Mouse (Mus musculus): ENCODE data around the gene Stum. TPM values are rescaled to one million over a fixed set of nuclear protein-coding genes. Genes with fewer than 3 reads are reported as not detected.
A peak's percentile ranks its signal among the peaks of the same experiment; 100 is the strongest.

Gene Stum
- total RNA-seq, 2 experiments from 2014 or later: 0.18 to 0.42 TPM

- DNase-seq: no peak
- intact Hi-C loops (cut with DNase I): no loop called here
These were observed 16.9 kb upstream of the Stum start for GRCm38 (mm10) chr1:180500218-180500617.

DNA sequence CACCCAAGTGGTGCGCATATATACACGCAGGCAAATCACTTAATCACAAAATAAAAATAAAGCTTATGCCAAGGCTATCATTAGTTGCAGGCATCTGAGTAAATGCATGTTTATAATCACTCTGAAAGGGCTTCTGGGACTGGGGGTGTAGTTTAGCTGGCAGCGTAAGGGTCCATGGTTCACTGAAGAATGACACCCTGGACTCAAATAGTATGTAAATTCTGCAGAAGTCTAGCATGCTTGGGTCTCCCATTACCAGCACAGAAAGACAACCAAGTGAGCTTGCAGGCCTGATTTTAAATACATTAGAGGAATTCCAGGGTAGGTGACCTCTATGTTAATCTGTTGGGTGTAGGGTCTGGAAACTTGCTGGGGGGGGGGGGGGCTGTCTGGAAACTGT is 16.5 kb upstream of the Stum start:
- intact Hi-C loops (cut with DNase I): no loop called here
- no peak for DNase-seq

DNA sequence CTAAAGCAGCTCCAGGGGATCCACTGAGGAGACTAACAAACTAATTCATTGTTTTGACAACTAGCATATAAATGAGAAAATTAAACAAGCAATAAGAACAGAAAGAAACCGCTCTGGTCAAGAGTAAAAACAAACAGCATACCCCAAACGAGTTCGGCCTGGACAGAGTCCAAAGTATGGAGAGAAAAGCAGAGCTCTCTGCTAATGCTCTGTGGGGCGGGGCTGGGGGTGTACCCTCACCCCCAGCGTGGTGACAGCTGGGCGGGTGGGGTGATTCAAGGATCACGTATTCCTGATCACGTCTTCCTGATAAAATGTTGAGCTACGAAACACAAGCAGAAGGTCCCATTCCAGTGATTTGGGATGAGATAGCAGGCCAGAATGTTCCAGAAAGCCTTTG is 9.5 kb upstream of the Stum start:
- no peak for DNase-seq
- intact Hi-C loops (cut with DNase I): loop anchor here (1.0 kb wide), 1 partner anchor 39 kb away; no protein-coding TSS in a partner anchor

- intact Hi-C loops (cut with DNase I): loop anchor here (2.0 kb wide), 1 partner anchor 63 kb away; no protein-coding TSS in a partner anchor
These were observed 2.0 kb upstream of the Stum start for GRCm38 (mm10) chr1:180485346-180485745.

DNA sequence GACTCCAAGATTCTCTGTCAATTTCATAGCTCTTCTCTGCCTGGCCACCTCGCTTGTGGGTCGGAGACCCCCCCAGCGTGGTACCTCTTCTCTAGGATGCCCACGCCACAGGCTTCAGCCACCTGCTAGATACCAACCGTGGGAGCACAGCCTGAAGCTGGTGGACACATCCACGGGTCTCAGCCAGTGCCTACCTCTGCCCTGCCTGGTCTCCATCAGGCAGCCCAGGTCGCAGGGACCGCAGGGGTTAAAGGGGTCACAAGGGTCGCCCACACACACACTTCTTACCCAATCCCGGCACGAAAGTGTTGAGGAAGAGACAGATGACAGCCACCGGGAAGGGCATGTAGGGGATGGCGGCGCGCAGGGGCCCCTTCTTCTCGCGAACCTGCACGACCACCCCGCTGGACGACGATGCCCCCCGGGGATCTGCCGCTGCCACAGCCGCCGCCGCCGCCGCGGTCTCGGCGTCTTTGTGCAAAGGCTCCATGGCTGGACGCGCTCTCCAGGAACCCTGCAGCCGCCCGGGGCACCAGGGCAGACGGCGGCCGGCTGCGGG is 385 bp downstream of the Stum start:
- intact Hi-C loops (cut with DNase I): no loop called here
- no peak for DNase-seq

More at GRCm38 (mm10) chr1:180485346-180485745, 2.0 kb upstream of the Stum start:
- no peak for DNase-seq

DNA sequence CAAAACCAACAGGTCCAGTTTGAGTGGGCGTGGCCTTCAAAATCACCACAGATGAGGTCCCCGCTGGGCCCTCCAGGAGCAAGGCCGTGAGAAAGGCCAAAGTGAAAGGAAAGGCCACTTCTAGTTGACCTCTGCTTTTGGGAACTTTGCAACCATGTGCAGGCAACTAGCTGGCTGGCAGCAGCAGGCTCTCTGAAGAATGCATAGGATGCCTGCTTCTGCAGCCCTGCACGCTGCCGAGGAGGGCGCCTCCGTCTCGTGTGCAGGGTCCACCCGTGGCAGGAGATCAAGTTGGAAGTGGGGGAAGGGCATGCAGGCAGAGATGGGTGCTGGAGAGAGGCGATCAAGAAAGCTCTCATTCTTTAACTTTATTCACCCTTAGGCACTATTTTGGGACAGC is 1.3 kb downstream of the Stum start:
- intact Hi-C loops (cut with DNase I): no loop called here
- DNase-seq: no peak

DNA sequence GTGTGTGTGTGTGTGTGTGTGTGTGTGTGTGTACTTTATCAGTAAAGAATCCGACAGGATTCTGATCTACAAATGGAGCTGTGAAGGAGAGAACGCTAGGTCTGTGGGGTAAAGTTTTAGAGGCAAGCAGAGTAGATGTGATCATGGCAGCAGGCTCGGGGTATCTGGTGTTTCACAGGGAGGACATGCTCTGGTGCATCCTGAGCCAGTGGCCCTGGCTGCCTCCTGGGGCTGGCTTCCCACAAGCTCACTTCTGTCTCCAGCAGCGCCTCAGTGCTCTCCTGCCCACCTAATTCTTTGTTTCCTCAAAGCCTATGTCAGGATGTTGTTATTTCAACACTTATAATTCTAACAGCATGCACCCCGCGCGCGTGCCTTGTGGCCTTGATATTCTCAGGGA is 2.0 kb downstream of the Stum start:
- intact Hi-C loops (cut with DNase I): no loop called here
- DNase-seq: no peak

DNA sequence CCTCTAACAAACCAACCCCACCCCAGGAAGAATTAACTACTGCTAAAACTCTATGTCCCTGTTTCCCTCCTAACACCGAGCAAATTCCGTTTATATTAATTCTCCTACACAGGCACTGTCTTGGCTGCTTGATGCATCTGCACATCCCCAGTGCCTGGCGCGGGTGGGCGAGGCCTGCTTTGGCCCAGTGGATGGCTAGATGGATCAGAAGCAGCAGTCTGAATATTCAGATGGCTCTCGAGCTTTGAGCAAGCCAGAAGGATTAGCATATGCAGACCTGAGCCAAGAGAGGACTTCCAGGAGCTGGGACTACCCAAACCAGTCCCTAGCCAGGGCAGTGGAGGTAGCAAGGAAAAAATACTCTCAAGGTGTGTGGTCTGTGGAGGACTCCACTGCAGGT is 3.0 kb downstream of the Stum start:
- intact Hi-C loops (cut with DNase I): no loop called here
- no peak for DNase-seq

- intact Hi-C loops (cut with DNase I): no loop called here
These were observed 9.7 kb downstream of the Stum start for GRCm38 (mm10) chr1:180473566-180473965.

GRCm38 (mm10) chr1:180468004-180468403 is 15.3 kb downstream of the Stum start:
- DNase-seq: no peak
- intact Hi-C loops (cut with DNase I): no loop called here

More at GRCm38 (mm10) chr1:180473566-180473965, 9.7 kb downstream of the Stum start:
- no peak for DNase-seq

GRCm38 (mm10) chr1:180465620-180466019 is 17.7 kb downstream of the Stum start:
- no peak for DNase-seq
- intact Hi-C loops (cut with DNase I): no loop called here

- DNase-seq: no peak
- intact Hi-C loops (cut with DNase I): no loop called here
These were observed 18.9 kb downstream of the Stum start for GRCm38 (mm10) chr1:180464357-180464756.

- no peak for DNase-seq
- intact Hi-C loops (cut with DNase I): no loop called here
These were observed 20.3 kb downstream of the Stum start for GRCm38 (mm10) chr1:180462983-180463475.

DNA sequence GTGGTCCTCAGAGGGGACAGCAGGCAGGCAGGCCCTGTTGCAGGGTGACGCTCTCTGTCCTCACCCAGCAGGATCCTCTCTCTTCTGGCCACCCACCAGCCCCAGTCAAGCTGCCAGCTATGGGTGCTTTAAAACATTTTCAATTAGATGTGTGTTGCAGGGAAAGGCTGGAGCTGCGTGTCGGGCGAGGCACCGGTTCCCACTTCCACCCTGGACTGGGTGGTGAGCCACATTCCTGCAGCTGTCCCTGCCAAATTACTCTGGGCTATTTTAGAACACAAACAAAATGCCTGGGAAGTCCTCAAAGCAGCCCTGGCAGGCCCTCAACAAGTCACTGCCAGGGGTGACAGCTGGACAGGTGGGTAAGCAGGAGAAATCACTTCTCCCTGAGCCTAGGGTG is 20.9 kb downstream of the Stum start:
- peak; percentile 31 to 34 for DNase-seq
- intact Hi-C loops (cut with DNase I): no loop called here

GRCm38 (mm10) chr1:180460721-180461120 is 22.6 kb downstream of the Stum start:
- intact Hi-C loops (cut with DNase I): no loop called here
- no peak for DNase-seq

- no peak for DNase-seq
- intact Hi-C loops (cut with DNase I): no loop called here
These were observed 24.6 kb downstream of the Stum start for GRCm38 (mm10) chr1:180458680-180459079.

DNA sequence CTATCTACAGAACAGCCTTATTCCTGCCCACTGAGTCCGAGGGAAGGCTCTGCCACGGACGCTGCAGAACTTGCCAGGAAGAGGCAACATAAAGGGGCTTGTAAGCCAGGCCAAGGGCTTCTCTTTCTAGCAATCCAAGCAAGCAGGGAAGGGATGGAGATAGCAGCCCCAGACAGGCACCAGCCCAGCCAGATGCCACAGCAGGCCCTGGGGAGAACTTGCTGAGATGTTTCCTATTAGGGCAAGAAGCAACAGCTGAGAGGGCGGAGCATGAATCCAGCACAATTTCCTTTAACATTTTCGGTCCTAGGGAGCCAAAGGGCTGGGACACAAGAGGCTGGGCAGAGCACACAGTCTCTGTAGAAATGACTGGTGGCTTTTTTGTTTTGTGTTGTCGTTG is 25.0 kb downstream of the Stum start:
- DNase-seq: no peak
- intact Hi-C loops (cut with DNase I): no loop called here

GRCm38 (mm10) chr1:180449641-180450040 is 33.7 kb downstream of the Stum start:
- DNase-seq: no peak
- intact Hi-C loops (cut with DNase I): no loop called here

GRCm38 (mm10) chr1:180444411-180444810 is 38.9 kb downstream of the Stum start:
- no peak for DNase-seq
- intact Hi-C loops (cut with DNase I): no loop called here

- DNase-seq: no peak
- intact Hi-C loops (cut with DNase I): no loop called here
These were observed 43.8 kb downstream of the Stum start for GRCm38 (mm10) chr1:180439496-180439895.

DNA sequence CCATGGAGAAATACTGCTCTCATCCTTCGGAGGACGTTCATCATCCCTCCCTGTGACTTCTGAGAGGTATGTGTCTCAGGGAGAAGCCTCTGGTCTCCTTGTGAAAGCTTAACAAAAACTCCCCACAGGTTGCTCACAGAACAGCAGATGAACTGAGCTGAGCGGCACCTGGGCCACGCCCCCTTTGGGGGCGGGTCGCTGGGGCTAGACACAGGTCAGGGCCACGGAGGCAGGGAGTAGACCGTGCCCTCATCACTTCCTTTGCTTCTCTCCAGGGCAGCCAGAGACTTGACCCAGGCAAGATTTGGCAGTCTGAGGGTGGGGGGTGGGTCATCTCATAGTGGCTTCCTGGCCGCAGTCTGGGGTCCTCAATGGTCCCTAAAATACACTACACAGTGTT is 48.4 kb downstream of the Stum start:
- DNase-seq: no peak
- intact Hi-C loops (cut with DNase I): loop anchor here (1.0 to 5.0 kb wide), 3 partner anchors 49 to 327 kb away; no protein-coding TSS in a partner anchor

DNA sequence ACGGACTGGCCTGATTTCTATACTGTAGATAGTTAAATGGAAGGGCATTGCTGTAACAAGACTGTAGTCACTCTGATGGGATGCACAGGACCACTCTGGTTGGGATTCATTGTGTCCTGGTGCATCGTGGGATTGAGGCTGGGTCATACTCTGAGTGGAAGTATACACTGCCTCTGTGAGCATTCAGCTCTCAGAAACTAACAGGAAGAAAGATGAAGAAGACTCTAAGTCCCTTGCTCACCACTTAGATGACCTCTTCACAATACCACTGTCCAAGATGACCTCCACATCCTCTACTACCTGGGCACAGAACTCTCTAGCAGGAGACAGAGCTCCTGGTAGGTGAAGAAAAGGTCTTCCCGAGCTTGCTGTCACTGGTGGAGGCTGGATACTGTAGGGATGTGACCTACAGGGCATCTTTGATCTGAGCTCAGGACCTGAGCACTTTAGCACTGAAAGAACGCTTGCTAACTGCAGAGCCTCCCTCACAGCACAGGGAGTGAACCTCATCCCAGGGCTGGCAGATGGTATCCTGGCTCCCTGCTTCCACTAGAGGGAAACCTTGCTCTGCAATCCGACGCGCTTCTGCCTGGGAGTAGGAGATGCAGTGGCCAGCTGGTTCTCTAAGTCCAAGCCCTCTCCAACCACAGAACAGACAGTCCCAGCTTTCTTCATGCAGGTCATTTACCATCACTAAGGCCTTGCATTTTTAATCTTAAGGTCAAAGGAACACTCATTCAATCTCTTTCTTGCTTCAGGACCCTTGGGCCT is 49.3 kb downstream of the Stum start:
- intact Hi-C loops (cut with DNase I): loop anchor here (1.0 to 5.0 kb wide), 3 partner anchors 50 to 328 kb away; no protein-coding TSS in a partner anchor
- peak in 1 of 2 experiments; percentile 55 for DNase-seq
